ENCODE assay signal across 13 mouse cellular contexts in the genomic region with DNA sequence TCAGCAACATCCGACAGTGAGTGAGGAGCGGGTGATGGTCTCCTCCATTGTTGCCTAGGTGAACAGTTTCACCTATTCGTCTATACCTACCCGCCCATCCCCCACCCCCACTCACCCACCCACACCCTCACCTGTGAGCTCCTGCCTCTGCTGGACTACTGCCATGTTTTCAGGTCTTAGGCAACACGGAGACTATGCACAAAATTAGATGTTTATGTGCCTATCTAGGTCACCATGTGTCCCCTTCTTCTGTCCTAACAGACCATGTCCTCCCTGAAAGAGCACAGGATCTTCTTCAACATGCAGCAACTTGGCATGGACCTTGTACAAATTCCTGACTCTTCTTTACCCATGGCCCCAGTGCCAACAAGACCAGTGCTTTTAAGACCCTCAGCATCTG.
DNase-seq lines count a peak whose midpoint lies in the region; ATAC-seq and TF ChIP-seq lines count a peak whose summit lies in the region.
"Had no signal": no experiment of that assay in that cellular context is flagged by ENCODE, and none has a peak within 500 bp of the region (broad histone marks: within the 10 kb centered on the region; RNA-seq: fewer than 3 reads in every experiment).

No protein-coding gene starts in this region.

- no peak overlapping the region for H3K9ac ChIP-seq in heart, embryonic 15.5 days
- H3K9ac ChIP-seq in lung, embryonic 14.5 days: no peak overlapping the region
- no peak overlapping the region for H3K9ac ChIP-seq in stomach, embryonic 16.5 days (ENCODE audit: low read length)
- H3K9ac ChIP-seq in forebrain, embryonic 13.5 days: no peak overlapping the region
- H3K9ac ChIP-seq: liver, embryonic 13.5 days; neural tube, embryonic 12.5 days; stomach, embryonic 15.5 days had no signal

- no peaks in the 10 kb centered on the region for H3K27me3 ChIP-seq in heart, embryonic 15.5 days
- no peaks in the 10 kb centered on the region for H3K27me3 ChIP-seq in lung, embryonic 14.5 days (ENCODE audit: insufficient read depth, low read length)
- H3K27me3 ChIP-seq in stomach, embryonic 16.5 days (ENCODE audit: control insufficient read depth, insufficient read depth, low read length): no peaks in the 10 kb centered on the region
- H3K27me3 ChIP-seq in forebrain, embryonic 13.5 days: no peaks in the 10 kb centered on the region
- H3K27me3 ChIP-seq: liver, embryonic 13.5 days; neural tube, embryonic 12.5 days; stomach, embryonic 15.5 days had no signal

- DNase-seq in heart, adult 11 months: no peak
- no peak for DNase-seq in lung, embryonic 14.5 days
- DNase-seq in lung, postnatal 25 days (ENCODE audit: low spot score): no peak
- DNase-seq in cerebellum, adult 9-11 months: peak; percentile 85
- DNase-seq: embryo, embryonic 11 days; liver, embryonic 13.5 days; midbrain, embryonic 14.5 days; thymus, postnatal 36 days had no signal

- no peaks in the 10 kb centered on the region for H3K9me3 ChIP-seq in heart, embryonic 15.5 days (replicated peaks)
- no peaks in the 10 kb centered on the region for H3K9me3 ChIP-seq in lung, embryonic 14.5 days (ENCODE audit: low read depth, low read length)
- H3K9me3 ChIP-seq in stomach, embryonic 16.5 days (replicated peaks; ENCODE audit: control insufficient read depth, low read length): no peaks in the 10 kb centered on the region
- no peaks in the 10 kb centered on the region for H3K9me3 ChIP-seq in forebrain, embryonic 13.5 days (replicated peaks)
- H3K9me3 ChIP-seq: liver, embryonic 13.5 days; neural tube, embryonic 12.5 days; stomach, embryonic 15.5 days had no signal

- H3K36me3 ChIP-seq in heart, embryonic 15.5 days: peaks cover 13% of the 10 kb centered on the region
- 0 out of 2 replicates have a peak, but pooled peaks cover 5% of the 10 kb centered on the region for H3K36me3 ChIP-seq in lung, embryonic 14.5 days (ENCODE audit: insufficient read depth)
- no peaks in the 10 kb centered on the region for H3K36me3 ChIP-seq in stomach, embryonic 16.5 days (ENCODE audit: control insufficient read depth, insufficient read depth, low read length)
- no peaks in the 10 kb centered on the region for H3K36me3 ChIP-seq in forebrain, embryonic 13.5 days (ENCODE audit: poor library complexity, severe bottlenecking)
- H3K36me3 ChIP-seq: liver, embryonic 13.5 days; neural tube, embryonic 12.5 days; stomach, embryonic 15.5 days had no signal

- 44% methylated on average over 5 of the region's 5 CpGs for WGBS in heart, embryonic 15.5 days
- 47% methylated on average over 5 of the region's 5 CpGs for WGBS in lung, embryonic 14.5 days
- WGBS in stomach, embryonic 16.5 days: 72% methylated on average over 5 of the region's 5 CpGs
- 91% methylated on average over 5 of the region's 5 CpGs for WGBS in forebrain, embryonic 13.5 days

- no peak for ATAC-seq in heart, embryonic 15.5 days (replicated peaks; ENCODE audit: insufficient number of reproducible peaks, insufficient read depth, low FRiP score, low read depth)
- ATAC-seq in lung, embryonic 14.5 days (ENCODE audit: insufficient read depth): no peak
- 0 out of 2 replicates have a peak, but pooled peaks have one; percentile 1 for ATAC-seq in stomach, embryonic 16.5 days (ENCODE audit: insufficient read depth, low FRiP score)
- ATAC-seq in forebrain, embryonic 13.5 days: no peak

- H3K4me2 ChIP-seq in heart, embryonic 15.5 days: no peak overlapping the region
- no peak overlapping the region for H3K4me2 ChIP-seq in lung, embryonic 14.5 days
- H3K4me2 ChIP-seq in stomach, embryonic 16.5 days (ENCODE audit: low read depth, low read length): no peak overlapping the region
- H3K4me2 ChIP-seq in forebrain, embryonic 13.5 days: no peak overlapping the region
- H3K4me2 ChIP-seq: liver, embryonic 13.5 days; neural tube, embryonic 12.5 days; stomach, embryonic 15.5 days had no signal

- H3K27ac ChIP-seq in heart, embryonic 15.5 days: peak overlapping the region; percentile 93
- H3K27ac ChIP-seq in lung, embryonic 14.5 days (ENCODE audit: low read depth): peak overlapping the region; percentile 86
- H3K27ac ChIP-seq in stomach, embryonic 16.5 days (ENCODE audit: low read length): no peak overlapping the region
- H3K27ac ChIP-seq in forebrain, embryonic 13.5 days: no peak overlapping the region
- H3K27ac ChIP-seq: neural tube, embryonic 12.5 days had no signal

- no peak overlapping the region for H3K4me3 ChIP-seq in heart, embryonic 15.5 days
- H3K4me3 ChIP-seq in lung, embryonic 14.5 days (ENCODE audit: low read depth, low read length): no peak overlapping the region
- no peak overlapping the region for H3K4me3 ChIP-seq in stomach, embryonic 16.5 days (replicated peaks; ENCODE audit: low read length)
- no peak overlapping the region for H3K4me3 ChIP-seq in forebrain, embryonic 13.5 days
- H3K4me3 ChIP-seq: liver, embryonic 13.5 days; neural tube, embryonic 12.5 days; stomach, embryonic 15.5 days had no signal

- H3K4me1 ChIP-seq in heart, embryonic 15.5 days (replicated peaks): peaks cover 77% of the 10 kb centered on the region
- H3K4me1 ChIP-seq in lung, embryonic 14.5 days (ENCODE audit: insufficient read depth): peaks cover 28% of the 10 kb centered on the region
- peaks cover 26% of the 10 kb centered on the region for H3K4me1 ChIP-seq in stomach, embryonic 16.5 days (ENCODE audit: control insufficient read depth, insufficient read depth, low read length)
- H3K4me1 ChIP-seq in forebrain, embryonic 13.5 days: 0 out of 2 replicates have a peak, but pooled peaks cover 3% of the 10 kb centered on the region
- H3K4me1 ChIP-seq: neural tube, embryonic 12.5 days had no signal

- no peak for TF ChIP-seq CTCF in lung, embryonic 14.5 days (IDR thresholded peaks at IDR 0.05; ENCODE audit: low read depth)

Comparison
In these comparisons a context has a peak if more than half of its experiments do, and no peak if none do; other contexts are left out.
1. H3K27ac ChIP-seq: peak in heart, embryonic 15.5 days (single experiment) and lung, embryonic 14.5 days (single experiment); none in stomach, embryonic 16.5 days (single experiment) and forebrain, embryonic 13.5 days (single experiment).